Mouse (Mus musculus) forelimb bud, embryonic 11.5 days (tissue): ENCODE results near the gene Adk.

Experiments
- DNase-seq: peaks from one replicate; pipeline ENCODE4 v3.0.0-alpha.2; 2012; ENCODE audit warnings: low read depth, low spot score

Gene Adk

GRCm38 (mm10) chr14:21052112-21052780, at the start of gene Adk, which contains the start of gene Ap3m1:
TSS of gene Adk (plus strand) at chr14:21052574.
TSS of gene Ap3m1 (minus strand) at chr14:21052508.
- DNase-seq: peak; percentile 95

GRCm38 (mm10) chr14:21013800-21014334, 38.5 kb upstream of the Adk start:
- DNase-seq: no peak

GRCm38 (mm10) chr14:21017871-21018270, 34.5 kb upstream of the Adk start:
- DNase-seq: no peak

GRCm38 (mm10) chr14:21018977-21019376, 33.4 kb upstream of the Adk start:
- peak; percentile 38 for DNase-seq

GRCm38 (mm10) chr14:21020435-21020834, 31.9 kb upstream of the Adk start:
- no peak for DNase-seq

- no peak for DNase-seq
Observed at GRCm38 (mm10) chr14:21027542-21027941, 24.8 kb upstream of the Adk start.

- DNase-seq: no peak
Observed at GRCm38 (mm10) chr14:21029025-21029659, 23.2 kb upstream of the Adk start.

GRCm38 (mm10) chr14:21031783-21032511, 20.4 kb upstream of the Adk start:
- DNase-seq: peak; percentile 52

GRCm38 (mm10) chr14:21034271-21034670, 18.1 kb upstream of the Adk start:
- no peak for DNase-seq

GRCm38 (mm10) chr14:21034791-21035190, 17.6 kb upstream of the Adk start:
- no peak for DNase-seq

GRCm38 (mm10) chr14:21039077-21039476, 13.3 kb upstream of the Adk start:
- no peak for DNase-seq

- no peak for DNase-seq
Observed at GRCm38 (mm10) chr14:21039623-21040022, 12.8 kb upstream of the Adk start.

- no peak for DNase-seq
Observed at GRCm38 (mm10) chr14:21047840-21048239, 4.5 kb upstream of the Adk start.

GRCm38 (mm10) chr14:21048879-21049278, 3.5 kb upstream of the Adk start:
- DNase-seq: peak; percentile 14

- DNase-seq: no peak
Observed at GRCm38 (mm10) chr14:21050734-21051133, 1.6 kb upstream of the Adk start.

- DNase-seq: peak; percentile 10
Observed at GRCm38 (mm10) chr14:21051380-21052111, 828 bp upstream of the Adk start.

- peak; percentile 84 for DNase-seq
Observed at GRCm38 (mm10) chr14:21052781-21053130, 382 bp downstream of the Adk start.

- no peak for DNase-seq
Observed at GRCm38 (mm10) chr14:21053151-21053550, 777 bp downstream of the Adk start.

GRCm38 (mm10) chr14:21053586-21053985, 1.2 kb downstream of the Adk start:
- no peak for DNase-seq

GRCm38 (mm10) chr14:21058972-21059371, 6.6 kb downstream of the Adk start:
- DNase-seq: no peak

- DNase-seq: no peak
Observed at GRCm38 (mm10) chr14:21062766-21063513, 10.6 kb downstream of the Adk start.
